19 mouse cellular contexts compared by ENCODE assay signal in genomic region chr4:53411958-53412870, GRCm38 (mm10). TPM values are rescaled to one million over a fixed set of nuclear protein-coding genes. Genes with fewer than 3 reads are reported as not detected.
DNase-seq lines count a peak whose midpoint lies in the region; ATAC-seq and TF ChIP-seq lines count a peak whose summit lies in the region.
"Had no signal": no experiment of that assay in that cellular context is flagged by ENCODE, and none has a peak within 500 bp of the region (broad histone marks: within the 10 kb centered on the region; RNA-seq: fewer than 3 reads in every experiment).

No protein-coding gene starts in this region.

- no peak for TF ChIP-seq POLR2A in spleen, adult 2 months (IDR thresholded peaks at IDR 0.05; ENCODE audit: low read depth, low read length)
- no peak for TF ChIP-seq POLR2A in bone marrow macrophage, adult 2 months (IDR thresholded peaks at IDR 0.05; ENCODE audit: borderline replicate concordance, low read depth, low read length)

- 57% methylated on average over 9 of the region's 9 CpGs for WGBS in spleen, adult 2 months
- 46% methylated on average over 9 of the region's 9 CpGs for WGBS in liver, postnatal 0 days (ENCODE audit: insufficient replicate concordance)
- 47% methylated on average over 9 of the region's 9 CpGs for WGBS in heart, embryonic 12.5 days
- WGBS in heart, embryonic 11.5 days (ENCODE audit: insufficient replicate concordance), result 53% methylated on average over 9 of the region's 9 CpGs

- peaks cover 18% of the 10 kb centered on the region for H3K4me1 ChIP-seq in spleen, adult 2 months (ENCODE audit: control insufficient read depth, insufficient read depth, insufficient read length)
- peaks cover 43% of the 10 kb centered on the region for H3K4me1 ChIP-seq in bone marrow macrophage, adult 2 months (ENCODE audit: control insufficient read depth, insufficient read depth, low read length)
- H3K4me1 ChIP-seq in liver, postnatal 0 days (ENCODE audit: insufficient read depth), result peaks cover 26% of the 10 kb centered on the region
- H3K4me1 ChIP-seq in heart, embryonic 12.5 days (replicated peaks), result peaks cover 12% of the 10 kb centered on the region
- H3K4me1 ChIP-seq in heart, embryonic 11.5 days (ENCODE audit: control insufficient read depth, insufficient read depth, low read length), result no peaks in the 10 kb centered on the region
- H3K4me1 ChIP-seq: hindbrain, embryonic 12.5 days had no signal

- DNase-seq in spleen, adult 2 months (ENCODE audit: low read depth in 1 of 2, low spot score in 2 of 2), result peak in 1 of 2 experiments; percentile 78
- DNase-seq in spleen, adult 12 weeks (ENCODE audit: low spot score), result no peak
- DNase-seq in liver, postnatal 0 days, result no peak
- DNase-seq in kidney, adult 8-10 months, result no peak
- DNase-seq: adrenal gland, adult 8-10 months; cerebellum, adult 18-20 months; forebrain, postnatal 0 days; kidney, postnatal 4 days; left cerebral cortex, postnatal 4 days; lung, adult 18-20 months; right cerebral cortex, postnatal 25 days; thymus, adult 2 months had no signal

- 0 out of 2 replicates have a peak, but pooled peaks have one; percentile 42 for TF ChIP-seq EP300 in liver, postnatal 0 days (IDR thresholded peaks at IDR 0.05; ENCODE audit: low read depth)

- no peak overlapping the region for H3K4me3 ChIP-seq in spleen, adult 2 months (ENCODE audit: extremely low read depth, insufficient read depth, insufficient read length)
- no peak overlapping the region for H3K4me3 ChIP-seq in bone marrow macrophage, adult 2 months (ENCODE audit: insufficient read depth, low read length)
- no peak overlapping the region for H3K4me3 ChIP-seq in liver, postnatal 0 days (ENCODE audit: low read depth, low read length)
- no peak overlapping the region for H3K4me3 ChIP-seq in heart, embryonic 12.5 days
- no peak overlapping the region for H3K4me3 ChIP-seq in heart, embryonic 11.5 days (ENCODE audit: low read depth, low read length)
- H3K4me3 ChIP-seq: erythroblast, embryonic 14.5 days; hindbrain, embryonic 12.5 days; megakaryocyte, embryonic 14.5 days had no signal

- 0 out of 2 replicates have a peak overlapping the region, but pooled peaks have one; percentile 26 for H3K4me2 ChIP-seq in liver, postnatal 0 days (ENCODE audit: low read depth, low read length)
- H3K4me2 ChIP-seq in heart, embryonic 12.5 days, result no peak overlapping the region
- H3K4me2 ChIP-seq in heart, embryonic 11.5 days, result no peak overlapping the region
- H3K4me2 ChIP-seq: hindbrain, embryonic 12.5 days had no signal

- ATAC-seq in liver, postnatal 0 days, result no peak
- no peak; the same call in 1 of the 2 replicates for ATAC-seq in heart, embryonic 12.5 days (ENCODE audit: insufficient number of reproducible peaks, low FRiP score)
- no peak for ATAC-seq in heart, embryonic 11.5 days (replicated peaks; ENCODE audit: insufficient number of reproducible peaks, low FRiP score, low TSS enrichment)
- ATAC-seq: forebrain, postnatal 0 days; inflammation-experienced regulatory T-cells, adult 6 months had no signal

- H3K9me3 ChIP-seq in liver, postnatal 0 days (ENCODE audit: low read length), result no peaks in the 10 kb centered on the region
- no peaks in the 10 kb centered on the region for H3K9me3 ChIP-seq in heart, embryonic 12.5 days (replicated peaks)
- no peaks in the 10 kb centered on the region for H3K9me3 ChIP-seq in heart, embryonic 11.5 days (replicated peaks; ENCODE audit: control insufficient read depth, low read length)
- H3K9me3 ChIP-seq: hindbrain, embryonic 12.5 days; megakaryocyte, embryonic 14.5 days had no signal

- peak overlapping the region; percentile 57 for H3K27ac ChIP-seq in spleen, adult 2 months (ENCODE audit: insufficient read depth, low read length)
- peak overlapping the region; percentile 31; the same call in 1 of the 2 replicates for H3K27ac ChIP-seq in bone marrow macrophage, adult 2 months (ENCODE audit: insufficient read depth, low read depth, low read length)
- no peak overlapping the region for H3K27ac ChIP-seq in liver, postnatal 0 days (ENCODE audit: low read depth)
- H3K27ac ChIP-seq in heart, embryonic 12.5 days (ENCODE audit: poor library complexity, severe bottlenecking), result no peak overlapping the region
- H3K27ac ChIP-seq in heart, embryonic 11.5 days (ENCODE audit: low read depth, low read length), result no peak overlapping the region
- H3K27ac ChIP-seq: hindbrain, embryonic 12.5 days had no signal

- TF ChIP-seq CTCF in spleen, adult 2 months (IDR thresholded peaks at IDR 0.05; ENCODE audit: extremely low read depth, insufficient read depth, insufficient read length, insufficient replicate concordance), result no peak
- TF ChIP-seq CTCF in bone marrow macrophage, adult 2 months (IDR thresholded peaks at IDR 0.05; ENCODE audit: low read depth, low read length), result no peak
- TF ChIP-seq CTCF in liver, postnatal 0 days (IDR thresholded peaks at IDR 0.05; ENCODE audit: low read depth), result no peak

- no peaks in the 10 kb centered on the region for H3K27me3 ChIP-seq in spleen, adult 2 months (ENCODE audit: control insufficient read depth, insufficient read depth, low read length)
- H3K27me3 ChIP-seq in liver, postnatal 0 days (ENCODE audit: insufficient read depth, low read length), result no peaks in the 10 kb centered on the region
- H3K27me3 ChIP-seq in heart, embryonic 12.5 days (replicated peaks), result no peaks in the 10 kb centered on the region
- no peaks in the 10 kb centered on the region for H3K27me3 ChIP-seq in heart, embryonic 11.5 days (ENCODE audit: control insufficient read depth, insufficient read depth, low read length)
- H3K27me3 ChIP-seq: hindbrain, embryonic 12.5 days had no signal

- H3K9ac ChIP-seq in liver, postnatal 0 days (replicated peaks), result no peak overlapping the region
- no peak overlapping the region for H3K9ac ChIP-seq in heart, embryonic 12.5 days
- no peak overlapping the region for H3K9ac ChIP-seq in heart, embryonic 11.5 days (ENCODE audit: low read depth, low read length)
- H3K9ac ChIP-seq: forebrain, postnatal 0 days; hindbrain, embryonic 12.5 days had no signal

- no peaks in the 10 kb centered on the region for H3K36me3 ChIP-seq in spleen, adult 2 months (ENCODE audit: control insufficient read depth, insufficient read depth, low read length)
- no peaks in the 10 kb centered on the region for H3K36me3 ChIP-seq in liver, postnatal 0 days (replicated peaks; ENCODE audit: insufficient read depth, low read length)
- H3K36me3 ChIP-seq in heart, embryonic 12.5 days, result no peaks in the 10 kb centered on the region
- H3K36me3 ChIP-seq in heart, embryonic 11.5 days (ENCODE audit: control insufficient read depth, insufficient read depth, low read length), result no peaks in the 10 kb centered on the region
- H3K36me3 ChIP-seq: hindbrain, embryonic 12.5 days had no signal

RNA-seq across cellular contexts. Expression of gene Slc44a1, which starts 28.0 kb away (rescaled TPM):
- 10.3 and 17.3 TPM in 2 replicates for polyA plus RNA-seq in spleen, adult 2 months (2012; rRNA removed)
- 58.3 and 69.4 TPM in 2 replicates for polyA plus RNA-seq in bone marrow macrophage, adult 2 months (2012; ENCODE audit: insufficient read depth, insufficient read length, missing spikeins)
- polyA plus RNA-seq in liver, postnatal 0 days (2015; fragmentation: Nextera tagmentation; extraction: Ambion mirVana), result 10.7 and 11.6 TPM in 2 replicates
- 28.7 and 30.2 TPM in 2 replicates for polyA plus RNA-seq in heart, embryonic 12.5 days (2016; fragmentation: Nextera tagmentation; extraction: Ambion mirVana)
- 19.5 and 25.5 TPM in 2 replicates for polyA plus RNA-seq in heart, embryonic 11.5 days (2014; fragmentation: Nextera tagmentation; extraction: Ambion mirVana)

Comparison
In these comparisons a context has a peak if more than half of its experiments do, and no peak if none do; other contexts are left out.
1. H3K27ac ChIP-seq: peak in spleen, adult 2 months (single experiment) and bone marrow macrophage, adult 2 months (single experiment); none in liver, postnatal 0 days (single experiment), heart, embryonic 12.5 days (single experiment) and heart, embryonic 11.5 days (single experiment).